Mouse (Mus musculus): ENCODE results near the gene Sbk2.

DNA sequence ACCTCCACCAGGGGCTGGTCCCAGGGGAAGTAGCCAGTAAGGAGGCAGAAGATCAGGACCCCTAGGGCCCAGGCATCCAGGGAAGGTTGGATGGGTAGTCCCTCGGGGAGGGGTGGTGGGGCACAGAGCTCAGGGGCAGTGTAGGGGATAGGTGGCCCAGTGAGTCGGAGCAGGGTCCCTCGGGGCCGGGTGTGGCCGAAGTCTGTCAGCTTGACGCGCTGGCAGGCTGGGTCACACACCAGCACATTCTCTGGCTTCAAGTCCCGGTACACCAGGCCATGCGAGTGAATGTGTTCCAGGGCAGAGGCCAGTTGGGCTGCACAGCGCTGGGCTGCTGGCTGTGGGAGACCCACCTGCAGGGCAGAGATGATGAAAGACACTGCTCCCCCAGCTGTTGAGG, 6.8 kb downstream of the Sbk2 start:
- no peak for TF ChIP-seq POLR2A (IDR thresholded peaks at IDR 0.05; ENCODE audit: borderline replicate concordance, low read depth, low read length)
- no peak for TF ChIP-seq CTCF (IDR thresholded peaks at IDR 0.05; ENCODE audit: low read depth, low read length)

All from bone marrow macrophage, adult 2 months (primary cell).